Mouse (Mus musculus) testis, adult 2 months (tissue): ENCODE measurements around the gene 1810062G17Rik.

Experiments used
- CTCF ChIP-seq: fragments of 200-500 bp; IDR thresholded peaks from 2 replicates; pipeline ENCODE4 v1.5.1; 2012; ENCODE audit warnings: low read depth, mild to moderate bottlenecking, inconsistent platforms, low read length, moderate library complexity; ENCODE audit not compliant: control insufficient read depth, insufficient read depth, insufficient replicate concordance
- POLR2A ChIP-seq: fragments of 200-500 bp; IDR thresholded peaks from 2 replicates; pipeline ENCODE4 v1.6.1; 2012; ENCODE audit warnings: low read depth, mild to moderate bottlenecking, inconsistent platforms, low read length, moderate library complexity; ENCODE audit not compliant: control insufficient read depth

GRCm38 (mm10) chr3:36489590-36489910 lies 13.8 kb downstream of the 1810062G17Rik start:
- TF ChIP-seq POLR2A (no peak), CTCF (no peak)
